Mouse (Mus musculus) left cerebral cortex, postnatal 14 days (tissue): ENCODE data around the gene Jarid2. TPM values are rescaled to one million over a fixed set of nuclear protein-coding genes. Genes with fewer than 3 reads are reported as not detected.
A peak's percentile ranks its signal among the peaks of the same experiment; 100 is the strongest.

ENCODE experiments used
- DNase-seq, 2 experiments: peaks; one replicate each; pipeline ENCODE4 v3.0.0; 2021 to 2022; ENCODE audit warnings: low spot score in 2 of 2, mixed read lengths in 1 of 2
- intact Hi-C: fragments of 180-260 bp; cut with DNase I; formaldehyde crosslinking; loops from one replicate; pipeline ENCODE4 v1.15.1; 2025
- total RNA-seq, 2 experiments: library from RNA; stranded (reverse); gene quantifications; 2 replicates each; pipeline ENCODE4 v1.2.3; 2021

The Jarid2 gene
- total RNA-seq, 2 experiments from 2014 or later = 40.8 to 42.3 TPM

DNA sequence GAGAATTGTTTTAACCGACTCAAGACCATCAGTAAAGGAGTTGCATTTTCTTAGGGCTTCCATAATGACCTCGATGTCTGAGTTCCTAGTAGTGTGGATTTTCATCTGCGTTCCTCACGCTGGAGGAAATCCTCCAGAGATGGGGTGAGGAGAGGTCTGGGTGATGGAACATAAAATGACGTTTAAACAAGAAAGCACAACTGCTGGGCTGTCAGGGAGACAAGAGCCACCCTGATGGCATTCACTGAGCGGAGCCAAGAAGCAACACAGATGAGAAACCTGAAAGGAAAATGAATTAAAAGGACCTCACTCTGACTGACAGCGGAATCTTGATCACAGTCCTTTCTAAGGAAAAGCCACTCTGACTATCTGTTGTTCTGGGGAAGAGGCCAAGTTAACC, 204.3 kb downstream of the Jarid2 start:
- intact Hi-C loops = no loop called here
- no peak for DNase-seq

DNA sequence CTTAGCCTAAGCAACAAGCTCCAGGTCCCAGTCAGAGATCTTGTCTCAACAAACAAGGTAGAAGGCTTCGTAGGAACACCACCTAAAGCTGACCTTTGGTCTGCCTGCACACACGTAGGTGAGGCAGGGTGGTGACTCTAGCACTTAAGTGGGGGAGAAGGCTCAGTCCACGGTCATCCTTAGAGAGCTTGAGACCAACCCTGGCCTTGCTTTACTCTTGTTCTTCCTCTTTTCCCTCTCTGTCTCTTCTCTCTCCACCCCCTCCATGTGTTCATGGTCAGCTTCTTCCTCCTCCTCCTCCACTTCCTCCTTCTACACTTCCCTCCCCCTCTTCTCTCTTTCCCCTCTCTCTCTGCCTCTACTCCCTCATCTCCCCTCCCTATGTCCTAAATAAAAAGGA, 208.4 kb downstream of the Jarid2 start:
- no peak for DNase-seq
- intact Hi-C loops = no loop called here

DNA sequence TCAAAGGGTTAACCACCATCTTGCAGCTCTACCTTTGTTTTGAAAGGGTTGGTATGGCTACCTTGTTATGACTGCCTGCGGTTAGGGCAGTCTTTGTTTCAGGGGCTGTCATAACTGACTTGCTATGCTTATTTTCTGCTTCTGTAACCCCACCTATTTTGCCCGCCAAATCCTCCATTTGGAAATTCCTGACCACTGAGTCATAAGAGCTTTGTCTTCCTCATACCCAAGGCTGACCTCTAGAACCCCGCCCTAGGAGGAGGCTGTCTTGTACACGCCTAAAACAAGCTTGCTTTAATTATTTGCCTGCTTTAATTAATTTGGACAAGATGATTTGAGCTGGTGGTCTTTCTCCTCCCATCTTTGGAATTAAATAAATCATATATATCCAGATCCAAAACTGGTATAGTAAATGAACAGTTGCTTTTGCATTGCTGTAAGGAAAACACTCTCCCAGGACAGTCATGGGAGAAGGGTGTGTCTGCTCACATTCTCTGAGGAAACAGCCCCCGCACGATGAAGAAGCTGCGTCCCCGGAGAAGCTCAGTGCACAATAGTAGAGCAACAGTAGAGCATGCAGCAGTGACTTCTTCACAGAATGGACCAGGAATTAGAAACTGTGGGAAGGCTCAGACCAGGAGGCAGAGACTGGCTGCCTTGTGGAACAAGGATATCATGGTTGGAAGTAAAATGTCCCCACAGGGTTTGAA, 210.2 kb downstream of the Jarid2 start:
- intact Hi-C loops = no loop called here
- DNase-seq = no peak

DNA sequence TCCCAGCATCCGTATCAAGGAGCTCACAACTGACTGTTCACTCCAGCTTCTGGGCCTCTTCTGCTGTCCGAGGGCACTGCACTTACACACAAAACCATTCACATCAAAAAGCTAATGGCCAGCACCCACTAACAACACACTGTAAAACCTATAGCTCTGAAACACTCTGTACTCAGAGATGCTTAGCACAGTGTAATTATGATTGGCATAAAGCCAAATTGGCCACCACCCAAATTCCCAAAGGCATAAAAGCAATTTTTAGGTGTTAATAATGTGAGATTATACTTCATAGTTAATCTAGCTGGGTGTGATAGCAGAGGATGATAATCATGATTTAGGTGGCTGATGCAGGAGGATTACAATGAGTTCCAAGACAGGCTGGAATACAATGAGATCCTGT, 214.3 kb downstream of the Jarid2 start:
- intact Hi-C loops = no loop called here
- DNase-seq = peak; percentile 21 to 45

DNA sequence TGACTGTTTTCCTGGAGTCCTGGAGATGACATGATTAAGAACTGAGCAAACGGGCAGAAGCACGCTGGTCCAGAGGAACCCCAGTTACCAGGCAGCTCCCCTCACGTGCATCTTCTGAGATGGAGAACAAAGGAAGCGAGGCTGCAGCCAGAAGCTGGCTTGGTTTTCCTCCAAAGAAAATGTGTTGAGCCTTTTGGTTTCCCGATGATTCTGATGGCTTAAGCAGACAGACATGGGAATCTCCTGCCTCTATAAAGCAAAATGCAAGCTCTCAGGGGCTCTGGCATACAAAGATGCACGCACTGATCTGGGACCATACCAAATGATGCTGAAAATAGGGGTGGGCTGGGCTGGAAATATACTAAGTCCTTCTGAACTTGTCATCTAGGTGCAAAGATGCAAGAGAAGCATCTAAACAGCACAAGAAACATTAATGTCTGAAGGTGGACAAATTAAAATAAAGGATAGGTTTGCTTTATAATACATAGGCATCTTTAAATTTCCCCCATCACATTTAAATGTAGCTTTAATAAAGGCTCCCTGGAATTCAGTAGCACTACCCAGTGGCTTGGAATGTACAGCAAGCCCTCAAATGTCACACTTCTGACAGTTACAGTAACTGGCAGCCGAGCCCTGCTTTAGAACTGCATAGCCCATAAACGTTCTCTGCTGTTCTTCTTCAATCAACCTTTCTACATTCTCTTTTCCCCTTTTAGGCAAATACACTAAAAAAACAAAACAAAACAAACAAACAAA, 217.8 kb downstream of the Jarid2 start:
- peak; percentile 55 to 57 for DNase-seq
- intact Hi-C loops = no loop called here

DNA sequence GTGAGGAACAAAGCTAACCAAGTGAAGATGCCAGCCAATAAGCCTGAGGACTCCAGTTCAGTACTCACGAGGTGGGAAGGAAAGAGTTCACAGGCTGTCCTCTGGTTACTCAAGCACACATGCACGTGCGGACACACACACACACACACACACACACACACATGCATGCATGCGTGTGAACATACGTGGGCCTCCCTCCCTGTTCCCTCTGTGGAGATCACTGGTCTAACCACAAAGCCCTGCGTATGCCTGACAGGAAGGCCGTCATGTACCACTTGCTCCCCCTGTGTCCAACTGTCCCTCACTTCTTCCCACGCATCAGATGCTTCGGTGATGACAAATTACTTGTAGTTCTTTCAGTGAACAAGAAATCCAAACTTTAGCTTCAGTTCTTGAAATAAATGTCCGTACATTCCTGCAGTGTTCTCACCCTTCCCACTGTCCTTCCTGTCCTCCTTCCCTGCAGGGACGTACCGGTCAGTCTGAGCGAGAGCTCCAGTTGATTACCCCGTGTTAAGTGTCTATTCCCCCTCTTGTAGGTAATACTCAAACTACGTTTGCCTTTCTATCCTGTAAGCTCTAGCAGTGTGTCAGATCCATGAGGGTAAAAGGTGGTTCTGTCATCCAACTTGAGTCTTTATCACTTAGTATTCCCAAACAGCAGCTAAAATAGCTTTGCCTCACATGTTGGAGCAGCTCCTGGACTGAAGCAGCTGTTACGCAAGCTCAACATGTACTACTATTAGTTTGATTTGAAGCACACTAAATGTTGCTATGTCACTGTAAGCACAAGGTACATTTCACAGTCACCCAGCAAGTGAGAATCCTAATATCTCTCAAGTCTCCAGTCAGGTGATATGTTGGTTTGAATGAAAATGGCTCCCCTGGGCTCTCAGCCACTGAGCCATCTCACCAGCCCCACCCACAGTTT, 219.3 kb downstream of the Jarid2 start:
- DNase-seq = peak; percentile 29 to 34
- intact Hi-C loops = no loop called here

DNA sequence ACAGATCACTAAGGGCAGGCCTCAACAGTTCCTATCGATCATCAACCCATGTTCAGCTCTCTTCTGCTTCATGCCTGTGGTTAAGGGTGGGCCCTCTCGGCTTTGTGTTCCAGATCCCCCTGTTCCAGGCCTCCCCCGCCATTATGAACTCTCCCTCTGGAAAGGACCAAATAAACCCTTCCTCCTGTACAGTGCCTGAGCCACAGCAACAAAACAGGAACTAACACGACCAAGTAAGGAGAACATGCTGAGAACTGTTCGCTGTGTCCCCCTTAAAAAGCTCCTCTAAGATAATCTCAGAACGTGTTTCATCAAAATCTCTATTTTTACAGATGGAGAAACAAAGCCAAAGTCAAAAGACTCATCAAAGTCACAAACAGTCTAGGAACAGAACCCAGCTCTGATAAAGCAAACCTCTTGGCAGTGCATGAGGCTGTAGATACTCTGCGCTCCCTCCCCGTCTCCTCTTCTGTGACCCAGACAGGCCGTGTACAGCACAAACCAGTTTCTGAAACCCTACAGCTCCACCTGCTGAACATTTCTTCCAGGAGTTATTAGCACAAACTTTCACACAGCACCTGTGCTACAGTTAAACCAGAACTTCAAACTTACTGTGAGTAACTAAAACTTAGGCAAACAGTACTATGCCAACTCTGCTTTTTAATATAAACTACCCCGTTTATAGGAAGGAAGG, 223.3 kb downstream of the Jarid2 start:
- intact Hi-C loops = no loop called here
- DNase-seq = no peak

DNA sequence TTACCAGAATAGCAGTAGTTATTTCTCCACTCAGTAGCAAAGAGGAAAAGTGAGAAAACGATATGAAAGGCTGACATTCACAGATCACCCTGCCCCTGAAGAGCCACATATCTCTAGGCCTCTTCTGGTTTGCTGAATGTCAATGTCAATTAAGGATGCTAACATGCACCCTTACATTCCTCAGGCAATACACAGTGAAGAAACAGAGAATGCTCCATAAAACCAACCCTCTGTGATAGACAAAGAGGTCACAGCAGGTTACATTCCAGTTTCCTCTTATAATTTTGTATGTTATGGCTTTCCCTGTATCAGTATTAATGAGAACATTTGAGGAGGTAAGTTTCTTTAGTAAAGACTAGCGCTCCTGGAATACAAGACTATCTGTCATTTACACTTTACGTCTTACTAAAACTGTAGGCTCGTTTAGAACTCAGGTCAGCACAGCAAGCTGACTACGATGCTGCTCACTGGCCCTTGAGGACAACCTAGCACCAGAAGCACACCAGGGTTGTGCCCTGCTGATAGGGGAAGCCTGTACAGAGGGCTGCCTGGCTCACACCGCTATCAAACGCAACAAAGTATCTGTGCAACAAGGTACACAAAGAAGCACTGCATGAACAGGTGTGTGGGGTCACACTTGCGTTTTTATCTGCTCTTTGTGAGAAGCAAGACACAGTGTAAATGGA, 224.4 kb downstream of the Jarid2 start:
- intact Hi-C loops = no loop called here
- DNase-seq = no peak

DNA sequence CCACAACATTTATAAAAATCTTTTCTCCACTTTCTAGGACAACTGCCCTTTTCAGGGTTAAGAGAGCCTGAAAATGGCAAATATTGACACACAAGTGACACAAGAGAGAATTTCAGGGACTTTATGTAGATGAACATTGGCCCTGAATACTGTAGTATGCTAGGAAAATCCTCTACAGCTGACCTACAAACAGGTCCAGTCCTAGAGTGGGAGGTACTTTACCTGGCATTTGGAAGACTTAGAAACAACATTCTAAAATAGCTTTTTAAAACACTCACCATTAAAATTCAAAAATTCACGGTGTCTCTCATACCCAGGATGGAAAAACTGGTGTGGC, 224.9 kb downstream of the Jarid2 start:
- DNase-seq = no peak
- intact Hi-C loops = no loop called here

DNA sequence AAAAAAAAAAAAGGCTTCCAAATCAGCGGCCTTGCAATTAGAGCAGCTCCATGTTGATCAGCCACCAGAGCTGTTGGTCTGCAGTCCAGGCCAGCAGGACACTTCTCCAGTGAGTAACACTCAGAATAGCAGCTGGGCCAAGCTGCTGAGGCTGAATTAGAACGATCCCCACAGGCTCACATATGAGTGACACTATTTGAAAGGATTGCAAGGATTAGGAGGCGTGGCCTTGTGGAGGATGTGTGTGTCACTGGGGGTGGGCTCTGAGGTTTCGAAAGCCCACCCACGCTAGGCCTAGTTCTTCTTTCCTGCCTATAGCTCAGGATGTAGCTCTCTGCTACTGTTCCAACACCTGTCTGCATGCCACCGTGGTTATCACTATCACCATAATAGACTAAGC, 226.5 kb downstream of the Jarid2 start:
- intact Hi-C loops = no loop called here
- no peak for DNase-seq

DNA sequence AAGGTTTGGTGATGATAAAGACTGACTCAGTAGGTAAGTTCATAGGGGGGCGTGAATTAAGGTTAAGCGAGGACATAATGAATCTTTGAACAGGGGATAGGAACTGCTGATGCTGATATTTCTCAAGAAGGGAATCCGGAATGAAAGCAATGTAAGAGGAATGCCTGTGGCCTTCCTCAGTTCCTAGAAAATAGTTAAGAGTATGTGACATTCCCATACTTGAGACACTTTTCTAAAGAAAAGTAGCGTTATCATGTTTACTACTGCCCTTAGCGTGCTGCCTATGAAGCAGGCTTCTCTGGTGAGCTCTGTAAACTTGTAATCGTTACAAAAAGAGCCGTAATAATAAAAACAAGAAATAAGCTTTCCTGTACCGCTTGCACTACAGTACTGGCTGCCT, 227.8 kb downstream of the Jarid2 start:
- intact Hi-C loops = no loop called here
- no peak for DNase-seq

DNA sequence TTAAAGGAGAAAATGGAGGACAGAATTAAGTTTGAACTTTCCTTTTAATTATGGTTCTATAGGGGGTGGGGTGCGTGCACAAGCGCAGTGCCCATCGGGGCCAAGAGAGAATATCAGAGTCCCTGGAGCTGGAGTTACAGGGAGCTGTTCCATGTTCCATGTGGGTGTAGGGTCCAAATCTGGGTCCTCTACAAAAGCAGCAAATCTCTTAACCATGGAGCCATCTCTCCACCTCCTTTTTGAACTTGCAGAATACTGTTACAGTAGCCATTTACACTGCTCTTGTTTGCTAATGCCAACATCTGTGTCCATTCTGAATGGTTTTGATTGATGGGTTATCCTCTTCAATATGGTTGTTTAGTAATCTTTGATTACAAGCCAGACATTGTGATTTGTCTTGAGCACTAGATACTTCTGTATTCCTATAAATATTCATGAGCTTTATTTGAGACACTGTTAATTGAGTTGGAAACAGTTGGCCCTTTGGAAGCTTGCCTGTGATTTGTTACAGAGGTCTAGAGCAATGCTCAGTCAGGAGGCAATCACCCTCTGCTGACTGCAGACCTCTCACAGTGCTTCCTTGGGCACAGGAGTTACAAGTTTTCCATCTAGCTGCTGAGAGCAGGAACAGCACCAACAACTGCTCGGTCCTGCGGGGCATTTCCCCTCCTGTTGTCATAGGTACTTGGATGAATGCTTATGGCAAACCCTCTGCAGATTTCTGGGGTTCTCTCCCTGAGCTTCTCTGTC, 231.4 kb downstream of the Jarid2 start:
- intact Hi-C loops = no loop called here
- peak in 1 of 2 experiments; percentile 18 for DNase-seq
